Mouse (Mus musculus): ENCODE data around the gene Tpm1. TPM values are rescaled to one million over a fixed set of nuclear protein-coding genes. Genes with fewer than 3 reads are reported as not detected.
A peak's percentile ranks its signal among the peaks of the same experiment; 100 is the strongest.

Gene Tpm1
- polyA plus RNA-seq, 1 experiment from 2014 or later, result 1,102 TPM

- peak overlapping the region; percentile 92 for H3K4me3 ChIP-seq (replicated peaks)
Observed at GRCm38 (mm10) chr9:66974721-66975225, 74.4 kb downstream of the Tpm1 start.

More at GRCm38 (mm10) chr9:66974721-66975225, 74.4 kb downstream of the Tpm1 start:
- Histone ChIP-seq H3K9me3 (no peaks in the 10 kb centered on the region), H3K4me1 (0 out of 2 replicates have a peak, but pooled peaks cover 5% of the 10 kb centered on the region), H3K4me2 (peak overlapping the region; percentile 61), H3K27ac (peak overlapping the region; percentile 88), H3K9ac (peak overlapping the region; percentile 74), H3K36me3 (0 out of 2 replicates have a peak, but pooled peaks cover 6% of the 10 kb centered on the region), H3K27me3 (replicated peaks) (no peaks in the 10 kb centered on the region)
- WGBS, result under 1% methylated on average over 41 of the region's 41 CpGs
- ATAC-seq (ENCODE audit: insufficient read depth, low FRiP score, low read depth), result peak; percentile 81

Other genes starting within 250 kb of the Tpm1 start
- gene Aph1c, start 214.7 kb downstream of the Tpm1 start, polyA plus RNA-seq (2015; fragmentation: Nextera tagmentation; extraction: Ambion mirVana), result 5.1 and 5.7 TPM in 2 replicates
- gene Rab8b, start 129.7 kb downstream of the Tpm1 start, polyA plus RNA-seq (2015; fragmentation: Nextera tagmentation; extraction: Ambion mirVana), result 24.8 and 25.0 TPM in 2 replicates
- gene Rps27l, start 103.3 kb downstream of the Tpm1 start, polyA plus RNA-seq (2015; fragmentation: Nextera tagmentation; extraction: Ambion mirVana), result 840 and 853 TPM in 2 replicates
- gene Lactb, start 73.9 kb downstream of the Tpm1 start, polyA plus RNA-seq (2015; fragmentation: Nextera tagmentation; extraction: Ambion mirVana), result 9.5 and 10.5 TPM in 2 replicates